16 mouse cellular contexts compared by ENCODE assay signal in genomic region chr12:53065031-53065785, GRCm38 (mm10).
DNase-seq lines count a peak whose midpoint lies in the region; ATAC-seq and TF ChIP-seq lines count a peak whose summit lies in the region.
"Had no signal": no experiment of that assay in that cellular context is flagged by ENCODE, and none has a peak within 500 bp of the region (broad histone marks: within the 10 kb centered on the region; RNA-seq: fewer than 3 reads in every experiment).

No protein-coding gene starts in this region.

- intact Hi-C loops in heart, postnatal 10 days (cut with DNase I), result loop anchor here (5.0 kb wide), 1 partner anchor 187 kb away; no protein-coding TSS in a partner anchor

- no peaks in the 10 kb centered on the region for H3K27me3 ChIP-seq in hindbrain, embryonic 14.5 days (ENCODE audit: control insufficient read depth, insufficient read depth, low read length)
- no peaks in the 10 kb centered on the region for H3K27me3 ChIP-seq in midbrain, embryonic 16.5 days (ENCODE audit: control insufficient read depth, insufficient read depth, low read depth, low read length)
- H3K27me3 ChIP-seq: embryonic facial prominence, embryonic 13.5 days had no signal

- 0 out of 2 replicates have a peak overlapping the region, but pooled peaks have one; percentile 2 for H3K9ac ChIP-seq in hindbrain, embryonic 14.5 days
- no peak overlapping the region for H3K9ac ChIP-seq in midbrain, embryonic 16.5 days (ENCODE audit: low read depth, low read length)
- H3K9ac ChIP-seq: embryonic facial prominence, embryonic 13.5 days; liver, embryonic 14.5 days had no signal

- H3K27ac ChIP-seq in layer of hippocampus, adult 2 months, result 0 out of 2 replicates have a peak overlapping the region, but pooled peaks have one; percentile 7
- peak overlapping the region; percentile 52 for H3K27ac ChIP-seq in hindbrain, embryonic 14.5 days
- H3K27ac ChIP-seq in midbrain, embryonic 16.5 days (ENCODE audit: low read length), result peak overlapping the region; percentile 52; the same call in 1 of the 2 replicates
- H3K27ac ChIP-seq: embryonic facial prominence, embryonic 13.5 days; limb, embryonic 10.5 days; liver, embryonic 14.5 days had no signal

- H3K4me2 ChIP-seq in hindbrain, embryonic 14.5 days (replicated peaks), result 0 out of 2 replicates have a peak overlapping the region, but pooled peaks have one; percentile 3
- no peak overlapping the region for H3K4me2 ChIP-seq in midbrain, embryonic 16.5 days (ENCODE audit: low read length)
- H3K4me2 ChIP-seq: embryonic facial prominence, embryonic 13.5 days had no signal

- no peak overlapping the region for H3K4me3 ChIP-seq in layer of hippocampus, adult 2 months
- no peak overlapping the region for H3K4me3 ChIP-seq in hindbrain, embryonic 14.5 days (replicated peaks; ENCODE audit: low read length)
- no peak overlapping the region for H3K4me3 ChIP-seq in midbrain, embryonic 16.5 days (ENCODE audit: low read depth, low read length)
- H3K4me3 ChIP-seq: embryonic facial prominence, embryonic 13.5 days; limb, embryonic 10.5 days had no signal

- H3K36me3 ChIP-seq in hindbrain, embryonic 14.5 days (replicated peaks; ENCODE audit: control insufficient read depth, insufficient read depth), result no peaks in the 10 kb centered on the region
- H3K36me3 ChIP-seq in midbrain, embryonic 16.5 days (ENCODE audit: control insufficient read depth, insufficient read depth, low read length), result no peaks in the 10 kb centered on the region
- H3K36me3 ChIP-seq: embryonic facial prominence, embryonic 13.5 days; limb, embryonic 10.5 days had no signal

- WGBS in hindbrain, embryonic 14.5 days, result 7% methylated on average over 11 of the region's 11 CpGs
- 6% methylated on average over 11 of the region's 11 CpGs for WGBS in midbrain, embryonic 16.5 days

- no peaks in the 10 kb centered on the region for H3K9me3 ChIP-seq in hindbrain, embryonic 14.5 days (ENCODE audit: control insufficient read depth, low read length)
- H3K9me3 ChIP-seq in midbrain, embryonic 16.5 days (replicated peaks; ENCODE audit: control insufficient read depth, low read length, poor library complexity, severe bottlenecking), result no peaks in the 10 kb centered on the region
- H3K9me3 ChIP-seq: embryonic facial prominence, embryonic 13.5 days; limb, embryonic 10.5 days had no signal

- DNase-seq in layer of hippocampus, adult 2 months (ENCODE audit: low spot score in 2 of 2), result no peak
- no peak for DNase-seq in layer of hippocampus, postnatal 14 days (ENCODE audit: low spot score in 2 of 2)
- DNase-seq in hindbrain, embryonic 14.5 days (ENCODE audit: low spot score), result peak; percentile 52
- no peak for DNase-seq in heart, postnatal 10 days
- no peak for DNase-seq in right cerebral cortex, adult 2 months (ENCODE audit: low spot score in 2 of 2)
- no peak for DNase-seq in ovary, postnatal 10 days (ENCODE audit: low spot score)
- DNase-seq: cerebellum, adult 9-11 months; kidney, adult 11 months; kidney, postnatal 25 days; lung, postnatal 10 days; right cerebral cortex, postnatal 14 days had no signal

- TF ChIP-seq CTCF in layer of hippocampus, adult 2 months (conservative IDR thresholded peaks at IDR 0.05), result no peak

- peaks cover 50% of the 10 kb centered on the region for H3K4me1 ChIP-seq in hindbrain, embryonic 14.5 days (replicated peaks; ENCODE audit: control insufficient read depth, insufficient read depth, low read length)
- peaks cover 43% of the 10 kb centered on the region for H3K4me1 ChIP-seq in midbrain, embryonic 16.5 days (ENCODE audit: control insufficient read depth, insufficient read depth, low read length)

- no peak for ATAC-seq in hindbrain, embryonic 14.5 days (ENCODE audit: low FRiP score)
- ATAC-seq in midbrain, embryonic 16.5 days, result no peak
- ATAC-seq in megakaryocyte progenitor cell, adult 5-6 weeks (replicated peaks; ENCODE audit: poor library complexity), result no peak
